Mouse (Mus musculus): ENCODE measurements at regions not wholly inside any gene's neighbourhood (a gene's known extent, or its start where the extent isn't known, plus 50 kb on each side); places are given as distances from the start of the nearest gene placed in this dataset.
"Not testable (repeated sequence)": the region's sequence is repeated elsewhere in the genome, so short reads cannot be mapped to it uniquely, and the experiment has no call there.

- DNase-seq (ENCODE audit: low spot score), result no peak
- ATAC-seq (ENCODE audit: insufficient read depth, low read depth), result no peak
- Histone ChIP-seq H3K4me1 (ENCODE audit: control insufficient read depth, insufficient read depth) (no peaks in the 10 kb centered on the region), H3K4me2 (ENCODE audit: low read depth, low read length) (no peak overlapping the region), H3K9me3 (replicated peaks; ENCODE audit: control insufficient read depth, low read length) (no peaks in the 10 kb centered on the region), H3K27me3 (ENCODE audit: control insufficient read depth, insufficient read depth, low read length) (no peaks in the 10 kb centered on the region), H3K36me3 (replicated peaks; ENCODE audit: control insufficient read depth, insufficient read depth, low read length) (no peaks in the 10 kb centered on the region), H3K27ac (ENCODE audit: low read depth) (no peak overlapping the region), H3K4me3 (ENCODE audit: low read depth, low read length) (no peak overlapping the region), H3K9ac (replicated peaks; ENCODE audit: low read depth, low read length) (no peak overlapping the region)
- no peak for TF ChIP-seq CTCF (IDR thresholded peaks at IDR 0.05; ENCODE audit: low read depth)
- 12% methylated on average over 2 of the region's 2 CpGs for WGBS
Measured at GRCm38 (mm10) chr7:122873386-122873785, 92.1 kb upstream of the Rbbp6 start.

GRCm38 (mm10) chr7:122876286-122876685 is 89.2 kb upstream of the Rbbp6 start:
- Histone ChIP-seq H3K27ac (ENCODE audit: low read depth) (no peak overlapping the region), H3K27me3 (ENCODE audit: control insufficient read depth, insufficient read depth, low read length) (no peaks in the 10 kb centered on the region), H3K36me3 (replicated peaks; ENCODE audit: control insufficient read depth, insufficient read depth, low read length) (no peaks in the 10 kb centered on the region), H3K4me2 (ENCODE audit: low read depth, low read length) (no peak overlapping the region), H3K9ac (replicated peaks; ENCODE audit: low read depth, low read length) (no peak overlapping the region), H3K9me3 (replicated peaks; ENCODE audit: control insufficient read depth, low read length) (no peaks in the 10 kb centered on the region), H3K4me3 (ENCODE audit: low read depth, low read length) (no peak overlapping the region), H3K4me1 (ENCODE audit: control insufficient read depth, insufficient read depth) (no peaks in the 10 kb centered on the region)
- no peak for ATAC-seq (ENCODE audit: insufficient read depth, low read depth)
- WGBS, result 69% methylated on average over 6 of the region's 6 CpGs
- no peak for DNase-seq (ENCODE audit: low spot score)
- TF ChIP-seq EP300 (IDR thresholded peaks at IDR 0.05; ENCODE audit: low read depth) (no peak), CTCF (IDR thresholded peaks at IDR 0.05; ENCODE audit: low read depth) (no peak)

GRCm38 (mm10) chr7:122881890-122882500 is 83.5 kb upstream of the Rbbp6 start:
- not testable (repeated sequence) for H3K9ac ChIP-seq (replicated peaks; ENCODE audit: low read depth, low read length); H3K4me3 ChIP-seq (ENCODE audit: low read depth, low read length); H3K27ac ChIP-seq (ENCODE audit: low read depth); H3K4me1 ChIP-seq (ENCODE audit: control insufficient read depth, insufficient read depth); H3K27me3 ChIP-seq (ENCODE audit: control insufficient read depth, insufficient read depth, low read length); DNase-seq (ENCODE audit: low spot score); H3K4me2 ChIP-seq (ENCODE audit: low read depth, low read length); H3K36me3 ChIP-seq (replicated peaks; ENCODE audit: control insufficient read depth, insufficient read depth, low read length); ATAC-seq (ENCODE audit: insufficient read depth, low read depth)
- H3K9me3 ChIP-seq (replicated peaks; ENCODE audit: control insufficient read depth, low read length), result peaks cover 12% of the 10 kb centered on the region; the same call in 1 of the 2 replicates
- 88% methylated on average over 3 of the region's 3 CpGs for WGBS

GRCm38 (mm10) chr7:122886737-122887136 is 78.7 kb upstream of the Rbbp6 start:
- H3K27ac ChIP-seq (ENCODE audit: low read depth), result no peak overlapping the region
- no peaks in the 10 kb centered on the region for H3K27me3 ChIP-seq (ENCODE audit: control insufficient read depth, insufficient read depth, low read length)
- no peak overlapping the region for H3K9ac ChIP-seq (replicated peaks; ENCODE audit: low read depth, low read length)
- H3K36me3 ChIP-seq (replicated peaks; ENCODE audit: control insufficient read depth, insufficient read depth, low read length), result no peaks in the 10 kb centered on the region
- H3K4me2 ChIP-seq (ENCODE audit: low read depth, low read length), result no peak overlapping the region
- no peak for DNase-seq (ENCODE audit: low spot score)
- H3K4me1 ChIP-seq (ENCODE audit: control insufficient read depth, insufficient read depth), result no peaks in the 10 kb centered on the region
- TF ChIP-seq EP300 (IDR thresholded peaks at IDR 0.05; ENCODE audit: low read depth) (no peak), CTCF (IDR thresholded peaks at IDR 0.05; ENCODE audit: low read depth) (no peak)
- WGBS, result 67% methylated on average over 3 of the region's 3 CpGs
- H3K9me3 ChIP-seq (replicated peaks; ENCODE audit: control insufficient read depth, low read length), result peaks cover 12% of the 10 kb centered on the region; the same call in 1 of the 2 replicates
- no peak overlapping the region for H3K4me3 ChIP-seq (ENCODE audit: low read depth, low read length)
- no peak for ATAC-seq (ENCODE audit: insufficient read depth, low read depth)

DNA sequence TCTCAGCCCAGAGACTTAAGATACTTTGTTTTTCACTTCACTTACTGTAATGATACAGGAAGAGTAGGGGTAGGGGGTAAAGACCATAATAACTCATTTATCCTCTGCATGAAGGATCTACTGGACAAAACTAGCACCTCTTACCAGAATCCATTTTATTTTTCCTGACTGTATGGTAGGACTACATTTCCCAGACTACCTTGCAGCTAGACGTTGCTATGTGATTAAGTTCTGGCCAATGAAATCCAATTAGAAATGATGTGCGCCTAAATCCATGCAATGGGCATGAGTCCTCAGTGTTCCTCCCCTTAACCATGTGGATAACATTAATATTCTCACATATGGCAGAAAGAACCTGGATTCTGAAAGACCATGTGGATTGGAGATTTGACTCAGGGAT is 68.3 kb upstream of the Rbbp6 start:
- no peaks in the 10 kb centered on the region for H3K27me3 ChIP-seq (ENCODE audit: control insufficient read depth, insufficient read depth, low read length)
- no peaks in the 10 kb centered on the region for H3K36me3 ChIP-seq (replicated peaks; ENCODE audit: control insufficient read depth, insufficient read depth, low read length)
- no peak overlapping the region for H3K9ac ChIP-seq (replicated peaks; ENCODE audit: low read depth, low read length)
- DNase-seq (ENCODE audit: low spot score), result no peak
- 53% methylated on average over 2 of the region's 2 CpGs for whole genome bisulfite sequencing
- H3K4me1 ChIP-seq (ENCODE audit: control insufficient read depth, insufficient read depth), result no peaks in the 10 kb centered on the region
- ATAC-seq (ENCODE audit: insufficient read depth, low read depth), result no peak
- TF ChIP-seq EP300 (IDR thresholded peaks at IDR 0.05; ENCODE audit: low read depth), result no peak
- TF ChIP-seq CTCF (IDR thresholded peaks at IDR 0.05; ENCODE audit: low read depth), result no peak
- H3K4me3 ChIP-seq (ENCODE audit: low read depth, low read length), result no peak overlapping the region
- H3K27ac ChIP-seq (ENCODE audit: low read depth), result no peak overlapping the region
- H3K9me3 ChIP-seq (replicated peaks; ENCODE audit: control insufficient read depth, low read length), result no peaks in the 10 kb centered on the region
- no peak overlapping the region for H3K4me2 ChIP-seq (ENCODE audit: low read depth, low read length)

DNA sequence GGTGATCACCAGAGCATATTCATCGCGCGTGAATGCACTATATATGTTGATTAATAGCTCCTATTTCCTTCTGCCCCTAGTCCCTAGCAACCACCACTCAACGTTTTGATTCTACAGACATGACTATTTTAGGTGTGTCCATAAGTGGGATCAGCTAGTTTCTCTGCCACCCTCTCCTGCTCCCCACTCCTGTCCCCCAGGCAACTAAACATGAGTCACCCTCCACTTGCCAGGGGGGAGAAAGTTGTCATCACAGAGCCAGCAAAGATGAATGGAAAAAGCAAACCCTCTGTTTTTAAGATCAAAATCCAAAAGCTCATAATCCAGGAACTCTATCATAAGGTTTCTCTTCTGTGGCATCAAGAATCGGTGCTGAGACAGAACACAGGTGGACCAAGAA is 59.4 kb upstream of the Rbbp6 start:
- WGBS, result 77% methylated on average over 5 of the region's 5 CpGs
- Histone ChIP-seq H3K27me3 (ENCODE audit: control insufficient read depth, insufficient read depth, low read length) (no peaks in the 10 kb centered on the region), H3K9ac (replicated peaks; ENCODE audit: low read depth, low read length) (no peak overlapping the region), H3K4me3 (ENCODE audit: low read depth, low read length) (no peak overlapping the region), H3K4me2 (ENCODE audit: low read depth, low read length) (no peak overlapping the region), H3K36me3 (replicated peaks; ENCODE audit: control insufficient read depth, insufficient read depth, low read length) (no peaks in the 10 kb centered on the region), H3K9me3 (replicated peaks; ENCODE audit: control insufficient read depth, low read length) (no peaks in the 10 kb centered on the region), H3K4me1 (ENCODE audit: control insufficient read depth, insufficient read depth) (no peaks in the 10 kb centered on the region), H3K27ac (ENCODE audit: low read depth) (no peak overlapping the region)
- no peak for DNase-seq (ENCODE audit: low spot score)
- TF ChIP-seq EP300 (IDR thresholded peaks at IDR 0.05; ENCODE audit: low read depth) (no peak), CTCF (IDR thresholded peaks at IDR 0.05; ENCODE audit: low read depth) (no peak)
- no peak for ATAC-seq (ENCODE audit: insufficient read depth, low read depth)

Measured in heart, postnatal 0 days (tissue).